Mouse (Mus musculus): ENCODE measurements around the gene Tuba4a. TPM values are rescaled to one million over a fixed set of nuclear protein-coding genes. Genes with fewer than 3 reads are reported as not detected.

Tuba4a gene
- total RNA-seq, 2 experiments from 2014 or later = 533 to 543 TPM

GRCm38 (mm10) chr1:75231224-75231623, 11.6 kb upstream of the Tuba4a start:
- TF ChIP-seq CTCF (conservative IDR thresholded peaks at IDR 0.05) = no peak
- H3K27ac ChIP-seq = no peak overlapping the region
- H3K4me3 ChIP-seq = no peak overlapping the region
- DNase-seq (ENCODE audit: low spot score in 2 of 2) = no peak

- no peak for DNase-seq (ENCODE audit: low spot score in 2 of 2)
- Histone ChIP-seq H3K4me3 (no peak overlapping the region), H3K27ac (no peak overlapping the region)
- no peak for TF ChIP-seq CTCF (conservative IDR thresholded peaks at IDR 0.05)
These were observed 10.8 kb upstream of the Tuba4a start for GRCm38 (mm10) chr1:75230335-75230994.

- Histone ChIP-seq H3K4me3 (no peak overlapping the region), H3K27ac (no peak overlapping the region)
- no peak for TF ChIP-seq CTCF (conservative IDR thresholded peaks at IDR 0.05)
- DNase-seq (ENCODE audit: low spot score in 2 of 2) = no peak
These were observed 9.5 kb upstream of the Tuba4a start for GRCm38 (mm10) chr1:75229158-75229557.

GRCm38 (mm10) chr1:75227653-75228052, 8.0 kb upstream of the Tuba4a start:
- no peak overlapping the region for H3K4me3 ChIP-seq
- H3K27ac ChIP-seq = no peak overlapping the region
- no peak for TF ChIP-seq CTCF (conservative IDR thresholded peaks at IDR 0.05)
- DNase-seq (ENCODE audit: low spot score in 2 of 2) = no peak

- DNase-seq (ENCODE audit: low spot score in 2 of 2) = no peak
- Histone ChIP-seq H3K27ac (no peak overlapping the region), H3K4me3 (no peak overlapping the region)
- TF ChIP-seq CTCF (conservative IDR thresholded peaks at IDR 0.05) = no peak
These were observed 6.5 kb upstream of the Tuba4a start for GRCm38 (mm10) chr1:75226138-75226537.

GRCm38 (mm10) chr1:75225473-75225872, 5.8 kb upstream of the Tuba4a start:
- no peak for DNase-seq (ENCODE audit: low spot score in 2 of 2)
- Histone ChIP-seq H3K4me3 (no peak overlapping the region), H3K27ac (no peak overlapping the region)
- TF ChIP-seq CTCF (conservative IDR thresholded peaks at IDR 0.05) = no peak

GRCm38 (mm10) chr1:75223532-75223931, 3.9 kb upstream of the Tuba4a start:
- Histone ChIP-seq H3K27ac (no peak overlapping the region), H3K4me3 (no peak overlapping the region)
- no peak for TF ChIP-seq CTCF (conservative IDR thresholded peaks at IDR 0.05)
- DNase-seq (ENCODE audit: low spot score in 2 of 2) = no peak

- H3K27ac ChIP-seq = no peak overlapping the region
- no peak for TF ChIP-seq CTCF (conservative IDR thresholded peaks at IDR 0.05)
- DNase-seq (ENCODE audit: low spot score in 2 of 2) = no peak
- H3K4me3 ChIP-seq = no peak overlapping the region
These were observed 3.3 kb upstream of the Tuba4a start for GRCm38 (mm10) chr1:75222926-75223325.

- H3K4me3 ChIP-seq = no peak overlapping the region
- TF ChIP-seq CTCF (conservative IDR thresholded peaks at IDR 0.05) = no peak
- no peak for DNase-seq (ENCODE audit: low spot score in 2 of 2)
- no peak overlapping the region for H3K27ac ChIP-seq
These were observed 1.9 kb upstream of the Tuba4a start for GRCm38 (mm10) chr1:75221538-75221937.

GRCm38 (mm10) chr1:75219078-75219477, 587 bp downstream of the Tuba4a start:
- DNase-seq (ENCODE audit: low spot score in 2 of 2) = peak; percentile 93
- peak; percentile 64; the same call in 1 of the 2 replicates for TF ChIP-seq CTCF (conservative IDR thresholded peaks at IDR 0.05)
- Histone ChIP-seq H3K4me3 (peak overlapping the region; percentile 93), H3K27ac (peak overlapping the region; percentile 97)

- Histone ChIP-seq H3K4me3 (peak overlapping the region; percentile 93), H3K27ac (peak overlapping the region; percentile 97)
- peak; percentile 61 for DNase-seq (ENCODE audit: low spot score in 2 of 2)
- no peak for TF ChIP-seq CTCF (conservative IDR thresholded peaks at IDR 0.05)
These were observed 1.3 kb downstream of the Tuba4a start for GRCm38 (mm10) chr1:75218227-75219001.

- H3K4me3 ChIP-seq = peak overlapping the region; percentile 93
- peak in 1 of 2 experiments; percentile 37 for DNase-seq (ENCODE audit: low spot score in 2 of 2)
- H3K27ac ChIP-seq = peak overlapping the region; percentile 97
- TF ChIP-seq CTCF (conservative IDR thresholded peaks at IDR 0.05) = no peak
These were observed 1.8 kb downstream of the Tuba4a start for GRCm38 (mm10) chr1:75217893-75218226.

- H3K27ac ChIP-seq = peak overlapping the region; percentile 97
- no peak for DNase-seq (ENCODE audit: low spot score in 2 of 2)
- H3K4me3 ChIP-seq = peak overlapping the region; percentile 93
- TF ChIP-seq CTCF (conservative IDR thresholded peaks at IDR 0.05) = no peak
These were observed 2.7 kb downstream of the Tuba4a start for GRCm38 (mm10) chr1:75216797-75217585.

Data from layer of hippocampus, adult 2 months (tissue).